Mouse (Mus musculus): ENCODE results near the gene Cd300lg. TPM values are rescaled to one million over a fixed set of nuclear protein-coding genes. Genes with fewer than 3 reads are reported as not detected.

The Cd300lg gene
- total and polyA plus RNA-seq, 3 experiments: not detected

DNA sequence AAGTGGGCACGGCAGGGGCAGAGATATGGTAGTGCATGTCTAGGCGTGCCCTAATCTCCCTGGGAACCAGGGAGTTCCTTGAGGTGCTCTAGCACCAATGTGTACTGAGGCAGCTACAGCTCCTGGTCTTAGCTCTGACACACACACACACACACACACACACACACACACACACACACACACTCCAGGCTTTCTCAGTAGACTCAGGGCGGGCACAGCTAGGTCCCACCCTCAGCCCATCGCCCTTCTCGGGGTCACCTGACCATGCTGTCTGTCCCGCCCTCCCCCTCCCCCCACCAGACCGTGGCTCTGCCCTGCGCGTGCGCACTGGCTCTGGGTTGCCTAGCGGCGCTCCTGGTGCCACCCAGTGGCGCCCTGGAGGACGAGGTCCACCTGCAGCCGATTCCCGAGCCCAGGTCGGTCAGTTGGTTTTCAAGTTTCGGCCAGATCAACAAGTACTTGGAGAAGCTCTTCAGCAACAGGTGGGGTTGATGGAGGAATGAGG is 55.6 kb downstream of the Cd300lg start:
- dilution Hi-C loops (cut with MboI; ENCODE audit: extremely low pct_ligation_motif_present, extremely low pct_unique_long_range_greater_than_20kb, low sequenced_read_pairs): no loop called here
- Histone ChIP-seq H3K27me3 (replicated peaks) (peaks cover 97% of the 10 kb centered on the region), H3K9ac (ENCODE audit: insufficient read depth, low read depth) (no peak overlapping the region), H3K9me3 (replicated peaks; ENCODE audit: low read length) (no peaks in the 10 kb centered on the region), H3K27ac (ENCODE audit: insufficient read depth, low read depth) (no peak overlapping the region), H3K4me3 (replicated peaks in 1 of 3; ENCODE audit: low read depth in 2 of 3, low read length in 2 of 3, poor library complexity in 1 of 3) (no peak overlapping the region), H3K79me2 (replicated peaks; ENCODE audit: control insufficient read depth, extremely low read depth, insufficient read depth, poor library complexity, severe bottlenecking) (no peaks in the 10 kb centered on the region), H3K36me3 (replicated peaks in 1 of 2; ENCODE audit: control insufficient read depth in 1 of 2, insufficient read depth in 1 of 2, low read length in 1 of 2) (no peaks in the 10 kb centered on the region), H3K4me1 (ENCODE audit: control insufficient read depth in 1 of 2, insufficient read depth in 2 of 2) (peaks cover 11 to 18% of the 10 kb centered on the region in 2 experiments), H3K4me2 (ENCODE audit: insufficient read depth, low read depth, poor library complexity, severe bottlenecking) (peak overlapping the region; percentile 52)
- peak; percentile 83 for DNase-seq (ENCODE audit: extremely low read depth)
- peak; percentile 83; the same call in 1 of the 2 replicates for TF ChIP-seq CHD2 (IDR thresholded peaks at IDR 0.05; ENCODE audit: low read length)
- TF ChIP-seq ZNF384 (IDR thresholded peaks at IDR 0.05; ENCODE audit: low read depth, low read length): no peak
- peak in 1 of 2 experiments; percentile 85; a peak in 2 of 4 replicates for TF ChIP-seq CTCF (conservative IDR thresholded peaks at IDR 0.05 in 1 of 2, IDR thresholded peaks at IDR 0.05 in 1 of 2; ENCODE audit: low read depth in 2 of 2, low read length in 2 of 2)
- no peak for TF ChIP-seq CHD1 (IDR thresholded peaks at IDR 0.05; ENCODE audit: low read depth, low read length)
- TF ChIP-seq ZMIZ1 (IDR thresholded peaks at IDR 0.05; ENCODE audit: low read depth, low read length): no peak
- peak; percentile 83 for TF ChIP-seq SMC3 (IDR thresholded peaks at IDR 0.05; ENCODE audit: low read depth, low read length)
- TF ChIP-seq IRF4 (IDR thresholded peaks at IDR 0.05; ENCODE audit: low read depth, low read length): peak; percentile 70; the same call in 1 of the 2 replicates
- no peak for TF ChIP-seq EP300 (IDR thresholded peaks at IDR 0.05; ENCODE audit: low read length)
- TF ChIP-seq HCFC1 (IDR thresholded peaks at IDR 0.05; ENCODE audit: low read depth, low read length): peak; percentile 49
- no peak for TF ChIP-seq TBP (conservative IDR thresholded peaks at IDR 0.05; ENCODE audit: low read depth, low read length)
- TF ChIP-seq MXI1 (IDR thresholded peaks at IDR 0.05; ENCODE audit: low read depth, low read length): no peak
- peak; percentile 78 for TF ChIP-seq USF2 (conservative IDR thresholded peaks at IDR 0.05; ENCODE audit: low read depth, low read length)
- TF ChIP-seq MYC (IDR thresholded peaks at IDR 0.05; ENCODE audit: low read depth, low read length): no peak
- TF ChIP-seq JUND (conservative IDR thresholded peaks at IDR 0.05; ENCODE audit: low read depth, low read length): no peak
- TF ChIP-seq TCF12 (IDR thresholded peaks at IDR 0.05; ENCODE audit: low read depth, low read length): no peak; the same call in 1 of the 2 replicates
- peak; percentile 94 for TF ChIP-seq NRF1 (IDR thresholded peaks at IDR 0.05; ENCODE audit: low read depth, low read length)
- TF ChIP-seq MEF2A (IDR thresholded peaks at IDR 0.05; ENCODE audit: borderline replicate concordance, low read depth, low read length): 0 out of 2 replicates have a peak, but pooled peaks have one; percentile 43
- TF ChIP-seq E2F4 (IDR thresholded peaks at IDR 0.05; ENCODE audit: insufficient replicate concordance, low read depth, low read length): no peak
- TF ChIP-seq MAX (IDR thresholded peaks at IDR 0.05; ENCODE audit: low read length): no peak
- TF ChIP-seq RAD21 (IDR thresholded peaks at IDR 0.05; ENCODE audit: low read depth, low read length): peak; percentile 36
- TF ChIP-seq RCOR1 (conservative IDR thresholded peaks at IDR 0.05; ENCODE audit: low read depth, low read length): no peak
- no peak for TF ChIP-seq ZKSCAN1 (IDR thresholded peaks at IDR 0.05; ENCODE audit: borderline replicate concordance, low read depth, low read length)
- TF ChIP-seq MAZ (IDR thresholded peaks at IDR 0.05; ENCODE audit: low read depth, low read length): no peak
- no peak for TF ChIP-seq ETS1 (conservative IDR thresholded peaks at IDR 0.05; ENCODE audit: low read depth, low read length)
- peak; percentile 76 for TF ChIP-seq BHLHE40 (IDR thresholded peaks at IDR 0.05; ENCODE audit: low read depth, low read length)
- TF ChIP-seq POLR2A (IDR thresholded peaks at IDR 0.05; ENCODE audit: low read depth, low read length): peak; percentile 62
- TF ChIP-seq ZC3H11A (IDR thresholded peaks at IDR 0.05; ENCODE audit: low read depth, low read length): no peak
- no peak for TF ChIP-seq POLR2AphosphoS2 (IDR thresholded peaks at IDR 0.05; ENCODE audit: low read depth, low read length)
- TF ChIP-seq NELFE (IDR thresholded peaks at IDR 0.05; ENCODE audit: low read depth, low read length): 0 out of 2 replicates have a peak, but pooled peaks have one; percentile 14
- TF ChIP-seq USF1 (IDR thresholded peaks at IDR 0.05; ENCODE audit: low read depth, low read length): peak; percentile 91
- in situ Hi-C loops (cut with MboI; ENCODE audit: low pct_ligation_motif_present, low pct_unique_long_range_greater_than_20kb, low sequenced_read_pairs): loop anchor here (5.0 kb wide), 1 partner anchor 35 kb away; no protein-coding TSS in a partner anchor
